Mouse (Mus musculus) cortical plate, adult 2 months (tissue): ENCODE measurements at regions not wholly inside any gene's neighbourhood (a gene's known extent, or its start where the extent isn't known, plus 50 kb on each side); places are given as distances from the start of the nearest gene placed in this dataset.

Experiments used
- CTCF ChIP-seq: fragments of 200-500 bp; IDR thresholded peaks from 2 replicates; pipeline ENCODE4 v1.5.1; 2011; ENCODE audit warnings: mild to moderate bottlenecking, control low read depth, low read length; ENCODE audit not compliant: insufficient read depth; ENCODE audit errors: extremely low read depth
- POLR2A ChIP-seq: fragments of 200-500 bp; IDR thresholded peaks from 2 replicates; pipeline ENCODE4 v1.6.1; 2011; ENCODE audit warnings: mild to moderate bottlenecking, low read length, control low read depth; ENCODE audit not compliant: insufficient read depth; ENCODE audit errors: extremely low read depth

DNA sequence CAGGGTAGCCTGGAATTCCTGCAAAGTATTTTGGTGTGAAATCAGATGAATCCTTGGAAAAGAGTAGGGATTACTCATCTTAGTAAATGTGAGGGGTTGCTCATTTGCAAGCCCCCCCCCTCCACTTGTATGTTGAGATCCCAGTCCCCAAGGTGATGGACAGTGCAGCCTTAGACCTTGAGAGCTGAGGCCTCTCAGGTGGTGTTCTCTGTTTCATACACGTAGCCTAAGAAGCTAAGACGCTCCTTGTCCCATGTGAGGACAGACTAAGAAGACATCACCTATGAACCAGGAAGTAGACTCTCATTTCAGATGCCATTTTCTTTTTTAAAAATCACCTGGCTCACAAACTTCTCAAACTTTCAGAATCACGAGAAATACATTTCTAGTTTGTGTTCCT lies 67.6 kb upstream of the Map3k1 start:
- TF ChIP-seq CTCF: no peak
- TF ChIP-seq POLR2A: no peak
